Mouse (Mus musculus) forebrain, embryonic 11.5 days (tissue): ENCODE results near the gene Col4a2. TPM values are rescaled to one million over a fixed set of nuclear protein-coding genes. Genes with fewer than 3 reads are reported as not detected.

Experiments used
- ATAC-seq: fragments of 200-750 bp; cut with Nextera tagmentation; replicated peaks from 2 replicates; pipeline ENCODE4 v1.8.0; 2017; ENCODE audit warnings: moderate TSS enrichment; ENCODE audit not compliant: low FRiP score
- DNase-seq: peaks from one replicate; pipeline ENCODE4 v3.0.0-alpha.2; 2017; ENCODE audit warnings: low spot score
- H3K27ac ChIP-seq: fragments of 300-500 bp; sonication (generic); 2 replicates; pipeline ENCODE4 v1.5.1; 2014; ENCODE audit warnings: low read depth, low read length
- H3K27me3 ChIP-seq: fragments of 300-500 bp; sonication (generic); 2 replicates; pipeline ENCODE4 v1.6.1; 2014; ENCODE audit warnings: mild to moderate bottlenecking, low read length, mixed read lengths; ENCODE audit not compliant: control insufficient read depth, insufficient read depth
- H3K36me3 ChIP-seq: fragments of 300-500 bp; sonication (generic); 2 replicates; pipeline ENCODE4 v1.6.1; 2014; ENCODE audit warnings: mild to moderate bottlenecking, low read length, moderate library complexity, mixed read lengths; ENCODE audit not compliant: control insufficient read depth, insufficient read depth
- H3K4me1 ChIP-seq: fragments of 300-500 bp; sonication (generic); replicated peaks from 2 replicates; pipeline ENCODE4 v1.6.1; 2014; ENCODE audit warnings: low read length, mixed read lengths; ENCODE audit not compliant: control insufficient read depth, insufficient read depth
- H3K4me2 ChIP-seq: fragments of 300-500 bp; sonication (generic); 2 replicates; pipeline ENCODE4 v1.6.1; 2014; ENCODE audit warnings: low read depth, mild to moderate bottlenecking, low read length, moderate library complexity, mixed read lengths; ENCODE audit not compliant: severe bottlenecking
- H3K4me3 ChIP-seq: fragments of 300-500 bp; sonication (generic); 2 replicates; pipeline ENCODE4 v1.5.1; 2014; ENCODE audit warnings: low read depth, low read length
- H3K9ac ChIP-seq: fragments of 300-500 bp; sonication (generic); 2 replicates; pipeline ENCODE4 v1.6.1; 2014; ENCODE audit warnings: low read length
- H3K9me3 ChIP-seq: fragments of 300-500 bp; sonication (generic); 2 replicates; pipeline ENCODE4 v1.6.1; 2016; ENCODE audit warnings: low read length, mixed read lengths; ENCODE audit not compliant: control insufficient read depth
- WGBS: fragments of 180-500 bp; shearing (Covaris S2); extraction: QIAGEN DNeasy Blood & Tissue Kit; methylation state at CpG from one replicate; pipeline ENCODE4 v1.1.7; 2014; 5-methylcytosine and 5-hydroxymethylcytosine counted together
- polyA plus RNA-seq: library from polyadenylated mRNA; unstranded; fragments of >200 nt; fragmentation: Nextera tagmentation; extraction: Ambion mirVana; gene quantifications from 2 replicates; pipeline ENCODE4 v1.2.1, GENCODE M21; 2014

Gene Col4a2
- polyA plus RNA-seq, 1 experiment from 2014 or later: 45.4 TPM

DNA sequence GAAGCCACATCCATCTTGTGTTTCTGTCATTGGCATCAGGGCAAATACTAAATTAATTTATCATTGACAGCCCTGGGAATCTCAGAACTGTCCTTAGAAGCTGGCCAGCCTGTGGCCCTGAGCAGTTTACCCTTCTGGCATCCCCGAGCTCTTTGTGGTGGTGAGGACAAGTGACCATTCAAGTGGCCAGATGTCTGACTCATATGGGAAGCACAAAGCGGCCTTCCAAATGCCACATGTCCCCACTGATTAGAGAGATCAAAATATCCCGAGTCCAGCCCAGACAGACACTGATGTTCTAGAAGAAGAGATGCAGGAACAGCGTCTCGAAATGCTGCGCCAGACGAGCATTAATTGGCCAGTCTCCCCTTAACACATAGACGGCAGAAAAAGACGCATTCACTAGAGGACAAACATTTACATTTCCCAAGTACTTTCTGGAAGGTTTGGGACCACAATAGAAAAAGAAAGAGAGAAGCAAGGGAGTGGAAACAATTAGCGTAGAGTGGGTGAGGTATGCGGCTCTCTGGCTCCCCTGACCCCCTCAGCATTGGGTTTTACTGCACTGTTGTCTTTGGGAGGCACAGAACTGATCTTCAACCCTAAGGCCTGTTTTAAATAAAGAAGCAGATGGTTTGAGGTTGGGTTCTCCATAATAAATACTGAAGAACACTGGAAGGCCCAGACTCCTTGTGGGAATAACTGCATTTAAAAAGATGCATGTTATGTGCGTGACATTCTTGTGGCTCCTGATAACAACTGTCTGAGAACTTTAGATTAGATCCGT, 50.9 kb downstream of the Col4a2 start:
- Histone ChIP-seq H3K27me3 (no peaks in the 10 kb centered on the region), H3K4me1 (peaks cover 20% of the 10 kb centered on the region; the same call in 1 of the 2 replicates), H3K9ac (no peak overlapping the region), H3K36me3 (no peaks in the 10 kb centered on the region), H3K4me2 (no peak overlapping the region), H3K4me3 (no peak overlapping the region), H3K9me3 (no peaks in the 10 kb centered on the region), H3K27ac (peak overlapping the region; percentile 39)
- ATAC-seq: no peak
- DNase-seq: no peak
- WGBS: 46% methylated on average over 13 of the region's 13 CpGs

DNA sequence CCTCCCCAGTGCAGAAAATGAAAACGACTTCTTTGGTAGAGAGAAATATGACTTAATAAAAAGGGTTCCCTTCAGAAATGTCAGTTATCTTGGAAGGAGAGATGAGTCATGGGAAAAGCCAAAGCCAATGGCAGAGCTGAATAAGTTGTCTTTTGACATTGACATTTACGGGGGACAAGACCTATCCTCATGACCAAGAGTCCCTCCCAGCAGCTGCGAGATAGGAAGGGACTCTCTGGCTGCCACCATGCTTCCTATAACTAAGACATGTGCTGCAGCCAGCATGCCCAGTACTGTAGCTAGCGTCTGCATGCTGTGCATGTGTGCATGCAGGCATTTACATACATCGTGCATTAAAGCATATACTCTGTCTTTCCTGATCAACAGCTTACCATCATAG, 53.6 kb downstream of the Col4a2 start:
- peaks cover 17% of the 10 kb centered on the region; the same call in 1 of the 2 replicates for H3K4me1 ChIP-seq

DNA sequence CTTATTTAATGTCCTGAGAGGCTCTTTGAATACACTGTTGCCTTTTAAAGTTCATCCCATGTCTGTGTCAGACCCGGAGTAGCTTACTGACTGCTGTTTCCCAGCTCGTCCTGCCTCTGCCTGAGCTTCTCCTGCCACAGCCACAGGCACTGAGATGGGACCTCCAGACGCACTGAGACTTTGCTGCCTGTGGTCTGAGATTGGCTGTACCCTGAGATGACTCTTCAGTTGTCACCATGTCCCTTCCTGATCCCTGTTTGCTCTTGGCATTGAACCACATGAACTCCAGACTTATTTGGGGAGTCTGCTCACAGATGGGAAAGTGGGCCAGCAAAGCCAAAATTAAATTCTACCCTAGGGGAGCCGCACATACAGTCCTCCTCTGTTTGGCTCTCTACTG, 54.1 kb downstream of the Col4a2 start:
- Histone ChIP-seq H3K4me1 (peaks cover 16% of the 10 kb centered on the region; the same call in 1 of the 2 replicates), H3K9me3 (no peaks in the 10 kb centered on the region), H3K36me3 (no peaks in the 10 kb centered on the region), H3K4me2 (no peak overlapping the region), H3K9ac (no peak overlapping the region), H3K4me3 (no peak overlapping the region), H3K27ac (no peak overlapping the region), H3K27me3 (no peaks in the 10 kb centered on the region)
- 83% methylated on average over 4 of the region's 4 CpGs for WGBS
- no peak for ATAC-seq
- DNase-seq: no peak

More for the DNA sequence above, 53.6 kb downstream of the Col4a2 start:
- H3K9ac ChIP-seq: no peak overlapping the region
- no peak for ATAC-seq
- H3K36me3 ChIP-seq: no peaks in the 10 kb centered on the region
- no peak overlapping the region for H3K4me2 ChIP-seq
- no peaks in the 10 kb centered on the region for H3K9me3 ChIP-seq
- no peak for DNase-seq
- no peaks in the 10 kb centered on the region for H3K27me3 ChIP-seq
- WGBS: 87% methylated on average over 5 of the region's 5 CpGs
- no peak overlapping the region for H3K27ac ChIP-seq
- no peak overlapping the region for H3K4me3 ChIP-seq

DNA sequence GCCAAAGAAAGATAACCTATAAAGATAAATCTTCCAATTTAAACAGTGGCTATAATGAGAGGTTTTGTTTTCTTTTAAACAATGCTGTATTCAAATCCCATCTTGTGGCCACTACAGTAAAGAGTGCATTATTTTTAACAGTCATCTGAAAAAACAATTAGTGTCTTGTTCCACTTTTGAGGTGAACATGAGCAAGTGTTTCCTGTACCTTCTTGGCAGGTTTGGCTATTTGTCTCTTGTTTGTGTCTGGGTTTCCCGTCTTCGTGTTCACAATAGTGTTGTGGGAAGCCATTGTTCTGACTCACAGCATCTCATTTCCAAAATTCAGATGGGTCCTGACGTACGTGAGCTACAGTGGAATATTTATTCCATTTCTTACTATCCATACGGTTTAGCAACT, 55.1 kb downstream of the Col4a2 start:
- H3K27me3 ChIP-seq: no peaks in the 10 kb centered on the region
- no peak overlapping the region for H3K4me2 ChIP-seq
- no peak for DNase-seq
- H3K36me3 ChIP-seq: no peaks in the 10 kb centered on the region
- H3K4me1 ChIP-seq: peaks cover 8% of the 10 kb centered on the region; the same call in 1 of the 2 replicates
- H3K4me3 ChIP-seq: no peak overlapping the region
- H3K27ac ChIP-seq: no peak overlapping the region
- H3K9ac ChIP-seq: no peak overlapping the region
- 85% methylated on average over 5 of the region's 5 CpGs for WGBS
- no peaks in the 10 kb centered on the region for H3K9me3 ChIP-seq
- ATAC-seq: no peak

DNA sequence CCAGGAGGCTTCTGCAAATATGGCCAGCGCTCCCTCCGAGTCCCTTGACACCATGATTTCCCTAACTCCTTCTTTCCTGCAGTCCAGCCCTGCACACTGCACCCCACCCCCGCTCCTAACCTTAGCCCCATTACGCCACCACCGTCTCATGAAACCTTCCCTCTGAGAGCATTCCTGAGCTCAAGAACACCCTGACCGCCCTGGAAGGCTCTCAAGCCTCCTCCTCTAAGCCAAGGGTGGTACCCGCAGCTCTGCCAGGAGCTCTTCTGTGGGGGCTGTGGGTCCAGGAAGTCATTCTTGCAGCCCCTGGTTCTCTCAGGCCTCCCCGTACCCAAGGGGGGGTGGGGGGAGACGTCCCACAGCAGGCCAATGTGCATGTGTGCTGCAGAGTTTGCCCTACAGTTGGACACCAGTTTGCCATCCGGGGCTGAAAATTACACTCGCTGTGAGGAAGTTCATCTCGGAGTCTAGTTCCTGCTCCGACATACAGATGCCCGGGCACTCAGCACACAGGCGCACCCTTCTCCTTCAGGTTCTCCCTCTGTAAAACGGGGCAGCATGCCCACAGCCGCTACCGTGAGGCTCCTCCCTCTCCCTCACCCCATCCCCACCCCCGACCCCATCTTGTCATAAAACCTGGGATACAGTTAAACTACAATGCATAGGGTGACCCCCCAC, 57.1 kb downstream of the Col4a2 start:
- no peaks in the 10 kb centered on the region for H3K36me3 ChIP-seq
- no peaks in the 10 kb centered on the region for H3K27me3 ChIP-seq
- DNase-seq: no peak
- WGBS: 91% methylated on average over 19 of the region's 19 CpGs
- H3K4me2 ChIP-seq: no peak overlapping the region
- H3K4me3 ChIP-seq: no peak overlapping the region
- H3K9ac ChIP-seq: no peak overlapping the region
- H3K9me3 ChIP-seq: no peaks in the 10 kb centered on the region
- no peak overlapping the region for H3K27ac ChIP-seq
- 0 out of 2 replicates have a peak, but pooled peaks cover 1% of the 10 kb centered on the region for H3K4me1 ChIP-seq
- no peak for ATAC-seq

DNA sequence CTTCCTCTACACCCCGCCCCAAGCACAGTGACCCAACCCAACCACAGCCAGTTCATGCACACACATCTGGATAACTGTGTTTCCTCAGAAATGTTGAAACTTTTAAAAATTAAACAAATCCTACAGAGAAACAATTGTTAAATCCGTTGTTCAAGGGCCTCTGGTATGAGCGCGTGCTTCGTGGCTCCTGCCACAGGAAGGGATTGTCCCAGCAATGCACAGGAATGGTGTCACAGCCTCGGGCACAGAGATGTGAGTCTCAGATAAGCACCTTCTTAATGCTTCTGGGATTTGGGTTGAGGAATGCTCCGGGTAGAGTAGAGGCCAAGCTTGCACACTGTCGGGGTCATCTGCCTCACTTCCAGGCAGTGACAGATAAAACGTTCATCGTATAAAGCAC, 58.7 kb downstream of the Col4a2 start:
- DNase-seq (no peak), ATAC-seq (no peak)
- Histone ChIP-seq H3K36me3 (no peaks in the 10 kb centered on the region), H3K27ac (no peak overlapping the region), H3K4me1 (0 out of 2 replicates have a peak, but pooled peaks cover 1% of the 10 kb centered on the region), H3K4me3 (no peak overlapping the region), H3K9me3 (no peaks in the 10 kb centered on the region), H3K27me3 (no peaks in the 10 kb centered on the region), H3K9ac (no peak overlapping the region), H3K4me2 (no peak overlapping the region)
- 90% methylated on average over 10 of the region's 10 CpGs for WGBS

DNA sequence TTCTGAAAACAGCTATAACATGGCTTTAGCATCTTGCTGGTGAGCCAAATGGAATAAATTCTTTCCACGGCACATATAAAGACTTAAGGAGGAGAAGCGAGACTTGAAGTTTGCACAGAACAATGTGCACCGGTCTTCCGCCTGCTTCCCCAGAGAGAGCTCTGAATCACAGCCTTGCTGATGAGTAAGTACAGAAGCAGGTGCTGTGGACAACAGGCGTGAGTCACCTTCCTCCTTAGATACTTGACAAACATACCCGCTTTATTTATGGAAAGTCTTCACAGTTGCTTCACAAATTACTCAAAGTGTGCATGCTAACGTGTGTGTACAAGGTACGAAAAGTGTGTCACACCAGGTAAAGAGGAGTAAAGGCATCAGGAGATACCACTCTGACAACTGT, 59.5 kb downstream of the Col4a2 start:
- Histone ChIP-seq H3K27ac (no peak overlapping the region), H3K27me3 (no peaks in the 10 kb centered on the region), H3K4me3 (no peak overlapping the region), H3K9ac (no peak overlapping the region), H3K4me1 (0 out of 2 replicates have a peak, but pooled peaks cover 1% of the 10 kb centered on the region), H3K36me3 (no peaks in the 10 kb centered on the region), H3K9me3 (no peaks in the 10 kb centered on the region), H3K4me2 (no peak overlapping the region)
- WGBS: 92% methylated on average over 8 of the region's 8 CpGs
- ATAC-seq (no peak), DNase-seq (no peak)

DNA sequence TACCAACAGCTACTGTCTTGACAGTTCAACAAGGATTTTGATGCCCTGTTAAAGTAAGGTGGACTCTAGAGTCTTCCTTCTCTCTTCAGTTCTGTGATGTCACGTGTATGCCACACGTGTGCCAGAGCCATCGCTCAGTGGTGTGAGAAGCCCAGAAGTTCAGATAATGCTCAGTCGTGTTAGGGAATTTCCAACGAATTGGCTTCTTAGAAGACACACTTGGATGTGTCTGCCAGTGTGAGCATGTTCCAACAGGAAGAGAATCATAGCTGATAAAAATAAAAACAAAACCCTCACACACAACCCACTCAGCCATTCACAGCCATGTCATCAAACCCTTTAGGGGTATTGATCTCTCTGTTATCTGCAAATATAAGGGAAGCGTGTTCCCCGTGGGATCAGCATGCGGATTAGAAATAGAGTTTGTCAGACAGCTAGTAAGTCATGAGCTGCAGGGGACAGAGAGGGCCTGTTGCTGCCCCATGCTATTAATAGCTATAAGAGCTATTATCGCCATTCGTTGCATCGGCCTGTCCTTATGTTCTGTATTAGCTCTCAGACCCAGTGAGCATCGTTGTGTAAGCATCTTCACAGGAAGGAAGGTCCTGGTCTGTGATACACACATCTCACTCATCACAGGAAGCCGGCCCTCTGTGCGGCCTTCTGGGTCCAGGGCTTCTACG, 61.2 kb downstream of the Col4a2 start:
- 94% methylated on average over 15 of the region's 15 CpGs for WGBS
- Histone ChIP-seq H3K4me3 (no peak overlapping the region), H3K36me3 (no peaks in the 10 kb centered on the region), H3K4me1 (peaks cover 1% of the 10 kb centered on the region; the same call in 1 of the 2 replicates), H3K4me2 (no peak overlapping the region), H3K9me3 (no peaks in the 10 kb centered on the region), H3K9ac (no peak overlapping the region), H3K27me3 (no peaks in the 10 kb centered on the region), H3K27ac (no peak overlapping the region)
- ATAC-seq (no peak), DNase-seq (no peak)
